Mouse (Mus musculus) testis, adult 2 months (tissue): ENCODE results near the gene Mgat5. TPM values are rescaled to one million over a fixed set of nuclear protein-coding genes. Genes with fewer than 3 reads are reported as not detected.

Experiments used
- H3K27ac ChIP-seq: fragments of 200-500 bp; 2 replicates; pipeline ENCODE4 v1.5.1; 2012; ENCODE audit warnings: low read depth, low read length; ENCODE audit not compliant: control insufficient read depth, insufficient read depth
- H3K27me3 ChIP-seq: fragments of 200-500 bp; 2 replicates; pipeline ENCODE4 v1.6.1; 2012; ENCODE audit warnings: mild to moderate bottlenecking, low read length, moderate library complexity; ENCODE audit not compliant: control insufficient read depth, insufficient read depth
- H3K36me3 ChIP-seq: fragments of 200-500 bp; 2 replicates; pipeline ENCODE4 v1.6.1; 2012; ENCODE audit warnings: mild to moderate bottlenecking, low read length; ENCODE audit not compliant: control insufficient read depth, insufficient read depth
- H3K4me1 ChIP-seq: fragments of 200-500 bp; 2 replicates; pipeline ENCODE4 v1.6.1; 2012; ENCODE audit warnings: low read length; ENCODE audit not compliant: control insufficient read depth, insufficient read depth
- H3K4me3 ChIP-seq: fragments of 200-500 bp; 2 replicates; pipeline ENCODE4 v1.5.1; 2012; ENCODE audit warnings: low read depth, mild to moderate bottlenecking, low read length, moderate library complexity, mixed read lengths; ENCODE audit not compliant: control insufficient read depth
- CTCF ChIP-seq: fragments of 200-500 bp; IDR thresholded peaks from 2 replicates; pipeline ENCODE4 v1.5.1; 2012; ENCODE audit warnings: low read depth, mild to moderate bottlenecking, inconsistent platforms, low read length, moderate library complexity; ENCODE audit not compliant: control insufficient read depth, insufficient read depth, insufficient replicate concordance
- POLR2A ChIP-seq: fragments of 200-500 bp; IDR thresholded peaks from 2 replicates; pipeline ENCODE4 v1.6.1; 2012; ENCODE audit warnings: low read depth, mild to moderate bottlenecking, inconsistent platforms, low read length, moderate library complexity; ENCODE audit not compliant: control insufficient read depth
- polyA plus RNA-seq: library from polyadenylated mRNA; depleted of rRNA; stranded (reverse); fragments of >200 nt; gene quantifications from 2 replicates; pipeline ENCODE4 v1.2.3, GENCODE M21; 2012

Gene Mgat5
- polyA plus RNA-seq, 1 experiment: 16.2 TPM

DNA sequence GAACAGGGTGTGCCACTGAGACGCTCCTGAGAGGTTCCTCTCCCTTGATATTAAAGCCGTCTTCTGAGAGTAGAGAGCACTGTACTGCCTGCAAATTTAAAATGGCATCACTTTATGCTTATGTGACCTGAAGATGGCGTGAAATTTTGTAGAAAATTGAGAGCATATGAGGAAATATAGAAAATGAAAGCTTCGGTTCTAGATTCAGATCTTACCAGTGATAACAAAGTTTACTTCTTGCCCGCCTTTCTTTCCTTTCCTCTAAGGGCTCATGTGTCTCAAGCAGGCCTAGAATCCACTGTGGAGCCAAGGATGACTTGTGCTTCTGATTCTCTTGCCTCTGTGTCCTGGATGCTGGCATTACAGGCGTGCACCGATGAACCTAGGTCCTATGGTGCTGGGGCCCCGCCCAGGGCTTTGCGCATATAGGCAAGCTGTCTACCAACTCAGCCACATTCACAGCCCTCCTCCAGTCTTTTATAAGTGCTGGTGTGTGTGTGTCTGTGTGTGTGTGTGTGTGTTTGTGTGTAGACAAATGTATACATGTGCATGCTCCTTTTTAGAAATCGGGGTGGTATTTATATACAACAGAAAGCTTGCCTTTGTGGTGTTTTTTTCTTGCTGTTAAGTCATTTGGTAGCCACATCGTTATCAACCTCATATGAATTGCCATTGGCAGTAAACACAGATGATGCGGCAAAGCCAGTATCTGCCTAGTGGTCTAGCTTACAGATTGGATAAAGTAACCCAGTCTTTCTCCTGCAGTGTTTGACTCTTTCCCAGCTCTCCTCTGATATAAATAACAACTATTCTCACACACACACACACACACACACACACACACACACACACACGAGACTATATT lies 111.2 kb downstream of the Mgat5 start:
- Histone ChIP-seq H3K27ac (no peak overlapping the region), H3K4me3 (no peak overlapping the region), H3K27me3 (no peaks in the 10 kb centered on the region), H3K36me3 (no peaks in the 10 kb centered on the region; the same call in 1 of the 2 replicates), H3K4me1 (no peaks in the 10 kb centered on the region; the same call in 1 of the 2 replicates)
- no peak for TF ChIP-seq CTCF

- Histone ChIP-seq H3K4me3 (no peak overlapping the region), H3K27me3 (no peaks in the 10 kb centered on the region), H3K27ac (no peak overlapping the region), H3K4me1 (no peaks in the 10 kb centered on the region; the same call in 1 of the 2 replicates), H3K36me3 (no peaks in the 10 kb centered on the region; the same call in 1 of the 2 replicates)
- no peak for TF ChIP-seq POLR2A
- no peak for TF ChIP-seq CTCF
These were observed 111.8 kb downstream of the Mgat5 start for GRCm38 (mm10) chr1:127316651-127317050.

DNA sequence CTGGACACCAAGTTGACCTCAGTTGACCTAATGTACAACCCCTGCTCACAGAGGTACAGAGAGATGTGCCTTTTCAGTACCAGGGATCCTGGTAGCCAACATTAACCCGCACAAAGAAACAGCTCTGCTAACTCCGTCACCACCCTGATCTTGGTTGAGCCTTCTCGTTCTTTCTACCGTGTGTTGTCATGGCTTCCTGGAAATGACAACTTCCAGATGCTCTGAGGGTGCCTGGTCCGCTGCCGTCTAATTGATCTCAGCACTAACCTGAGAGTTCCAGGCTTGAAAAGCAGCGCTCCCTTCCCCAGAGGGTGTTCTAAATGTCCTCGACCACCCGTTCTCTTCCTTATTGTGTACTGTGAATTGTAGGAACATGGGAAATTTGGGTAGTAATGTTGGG lies 112.7 kb downstream of the Mgat5 start:
- no peak overlapping the region for H3K27ac ChIP-seq
- no peaks in the 10 kb centered on the region; the same call in 1 of the 2 replicates for H3K4me1 ChIP-seq
- H3K27me3 ChIP-seq: no peaks in the 10 kb centered on the region
- no peak for TF ChIP-seq CTCF
- TF ChIP-seq POLR2A: no peak
- no peak overlapping the region for H3K4me3 ChIP-seq
- no peaks in the 10 kb centered on the region; the same call in 1 of the 2 replicates for H3K36me3 ChIP-seq

DNA sequence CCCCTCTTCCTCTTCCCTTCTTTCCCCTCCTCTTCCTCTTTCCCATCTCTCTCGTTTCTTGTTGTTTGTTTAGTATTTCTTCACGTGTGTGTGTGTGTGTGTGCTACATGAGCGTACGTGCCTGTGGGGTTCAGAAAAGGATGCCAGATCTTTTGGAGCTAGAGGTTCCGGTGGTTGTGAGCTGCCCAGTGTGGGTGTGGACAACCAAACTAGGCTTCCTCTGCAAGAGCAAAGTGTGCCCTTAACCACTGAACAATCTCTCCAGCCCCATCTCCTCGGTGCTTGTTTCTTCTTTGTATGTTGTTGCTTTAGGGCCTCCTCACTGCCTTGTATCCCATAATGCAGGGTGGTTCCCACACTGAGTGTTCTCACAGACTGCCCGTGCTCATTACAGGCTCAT lies 113.7 kb downstream of the Mgat5 start:
- Histone ChIP-seq H3K27ac (no peak overlapping the region; the same call in 1 of the 2 replicates), H3K4me1 (no peaks in the 10 kb centered on the region; the same call in 1 of the 2 replicates), H3K27me3 (no peaks in the 10 kb centered on the region), H3K36me3 (no peaks in the 10 kb centered on the region; the same call in 1 of the 2 replicates), H3K4me3 (no peak overlapping the region)
- TF ChIP-seq POLR2A (no peak), CTCF (no peak)

GRCm38 (mm10) chr1:127319768-127320167 lies 115.0 kb downstream of the Mgat5 start:
- no peak overlapping the region for H3K4me3 ChIP-seq
- no peaks in the 10 kb centered on the region; the same call in 1 of the 2 replicates for H3K36me3 ChIP-seq
- peak overlapping the region; percentile 32; the same call in 1 of the 2 replicates for H3K27ac ChIP-seq
- H3K4me1 ChIP-seq: no peaks in the 10 kb centered on the region
- no peak for TF ChIP-seq CTCF
- no peak for TF ChIP-seq POLR2A
- no peaks in the 10 kb centered on the region for H3K27me3 ChIP-seq

- no peak overlapping the region for H3K4me3 ChIP-seq
- TF ChIP-seq POLR2A (no peak), CTCF (no peak)
- no peaks in the 10 kb centered on the region for H3K4me1 ChIP-seq
- H3K27ac ChIP-seq: no peak overlapping the region
- H3K36me3 ChIP-seq: no peaks in the 10 kb centered on the region; the same call in 1 of the 2 replicates
- H3K27me3 ChIP-seq: no peaks in the 10 kb centered on the region
These were observed 116.1 kb downstream of the Mgat5 start for GRCm38 (mm10) chr1:127320956-127321355.

- Histone ChIP-seq H3K27me3 (no peaks in the 10 kb centered on the region), H3K4me1 (no peaks in the 10 kb centered on the region), H3K27ac (no peak overlapping the region; the same call in 1 of the 2 replicates), H3K4me3 (no peak overlapping the region), H3K36me3 (no peaks in the 10 kb centered on the region; the same call in 1 of the 2 replicates)
- TF ChIP-seq POLR2A (no peak), CTCF (no peak)
These were observed 116.8 kb downstream of the Mgat5 start for GRCm38 (mm10) chr1:127321638-127322037.
